Mouse (Mus musculus) kidney, embryonic 16.5 days (tissue): ENCODE data around the gene Midn. TPM values are rescaled to one million over a fixed set of nuclear protein-coding genes. Genes with fewer than 3 reads are reported as not detected.
A peak's percentile ranks its signal among the peaks of the same experiment; 100 is the strongest.

Experiments
- ATAC-seq: fragments of 200-750 bp; cut with Nextera tagmentation; 2 replicates; pipeline ENCODE4 v1.8.0; 2017; ENCODE audit warnings: moderate TSS enrichment; ENCODE audit not compliant: low FRiP score, low TSS enrichment
- H3K27ac ChIP-seq: fragments of 300-500 bp; sonication (generic); 2 replicates; pipeline ENCODE4 v1.5.1; 2014; ENCODE audit warnings: low read length
- H3K27me3 ChIP-seq: fragments of 300-500 bp; sonication (generic); 2 replicates; pipeline ENCODE4 v1.6.1; 2014; ENCODE audit warnings: low read length, control low read depth, mixed read lengths; ENCODE audit not compliant: insufficient read depth
- H3K36me3 ChIP-seq: fragments of 300-500 bp; sonication (generic); 2 replicates; pipeline ENCODE4 v1.6.1; 2014; ENCODE audit warnings: low read length, control low read depth, mixed read lengths; ENCODE audit not compliant: insufficient read depth
- H3K4me1 ChIP-seq: fragments of 300-500 bp; sonication (generic); 2 replicates; pipeline ENCODE4 v1.6.1; 2014; ENCODE audit warnings: low read length, control low read depth, mixed read lengths; ENCODE audit not compliant: insufficient read depth
- H3K4me2 ChIP-seq: fragments of 300-500 bp; sonication (generic); replicated peaks from 2 replicates; pipeline ENCODE4 v1.6.1; 2014; ENCODE audit warnings: low read depth, low read length
- H3K4me3 ChIP-seq: fragments of 300-500 bp; sonication (generic); 2 replicates; pipeline ENCODE4 v1.5.1; 2014; ENCODE audit warnings: mild to moderate bottlenecking, low read length
- H3K9ac ChIP-seq: fragments of 300-500 bp; sonication (generic); replicated peaks from 2 replicates; pipeline ENCODE4 v1.6.1; 2014; ENCODE audit warnings: low read length
- H3K9me3 ChIP-seq: fragments of 300-500 bp; sonication (generic); 2 replicates; pipeline ENCODE4 v1.6.1; 2016; ENCODE audit warnings: low read length, control low read depth
- WGBS: fragments of 180-500 bp; shearing (Covaris S2); extraction: QIAGEN DNeasy Blood & Tissue Kit; methylation state at CpG from one replicate; pipeline ENCODE4 v1.1.7; 2014; 5-methylcytosine and 5-hydroxymethylcytosine counted together
- polyA plus RNA-seq: library from polyadenylated mRNA; unstranded; fragments of >200 nt; fragmentation: Nextera tagmentation; extraction: Ambion mirVana; gene quantifications from 2 replicates; pipeline ENCODE4 v1.2.1, GENCODE M21; 2015

The Midn gene
- polyA plus RNA-seq, 1 experiment from 2014 or later: 15.9 TPM

DNA sequence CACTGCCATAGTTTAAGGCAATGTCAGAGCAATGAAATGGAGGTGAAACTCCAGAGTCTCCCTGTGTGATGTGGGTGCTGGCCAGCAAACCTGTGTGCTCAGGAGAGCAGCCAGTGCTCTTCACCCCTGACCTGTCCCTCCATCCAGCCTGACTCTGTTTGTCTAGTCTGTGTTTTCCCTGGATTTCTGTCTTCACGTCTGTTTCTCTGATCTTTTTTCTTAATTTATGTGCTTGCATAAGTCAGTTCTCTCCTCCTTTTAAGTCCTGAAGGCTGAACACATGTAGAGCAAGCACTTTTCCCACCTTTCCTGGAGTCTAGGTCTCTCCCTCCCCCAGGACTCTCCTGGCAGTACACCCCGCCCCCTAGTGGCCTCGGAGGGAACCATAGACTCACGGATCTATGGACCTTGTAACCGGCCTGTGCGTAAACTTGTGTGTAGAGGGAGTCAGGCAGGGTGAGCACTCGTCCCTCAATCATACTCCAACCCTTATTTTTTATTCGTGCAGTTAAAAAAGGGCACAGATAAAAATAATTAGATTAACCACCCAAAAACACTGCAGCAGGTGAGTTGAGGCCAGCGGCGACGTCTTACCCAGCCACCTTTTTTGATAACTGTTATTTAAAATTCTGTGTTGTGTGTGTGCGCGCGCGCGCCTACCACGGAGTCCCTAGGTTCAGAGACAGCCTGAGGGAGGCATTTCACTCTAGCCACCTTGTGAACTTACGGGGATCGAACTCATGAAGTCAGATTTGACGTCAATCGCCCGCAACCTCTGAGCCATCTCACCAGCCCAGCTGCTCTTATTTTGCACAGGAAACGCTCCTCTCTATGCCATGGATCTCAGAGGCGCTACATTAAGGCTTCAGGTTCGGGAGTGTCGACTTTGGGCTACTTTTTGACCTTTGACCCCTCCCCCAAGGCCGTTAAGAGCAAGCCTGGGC, 33.5 kb upstream of the Midn start:
- Histone ChIP-seq H3K36me3 (peaks cover 10% of the 10 kb centered on the region; the same call in 1 of the 2 replicates), H3K9ac (peak overlapping the region; percentile 72), H3K27ac (peak overlapping the region; percentile 92), H3K9me3 (no peaks in the 10 kb centered on the region), H3K4me2 (peak overlapping the region; percentile 61), H3K27me3 (no peaks in the 10 kb centered on the region), H3K4me1 (peaks cover 34% of the 10 kb centered on the region), H3K4me3 (peak overlapping the region; percentile 90)
- WGBS: 2% methylated on average over 27 of the region's 27 CpGs
- peak; percentile 80 for ATAC-seq

- under 1% methylated on average over 70 of the region's 70 CpGs for WGBS
- H3K36me3 ChIP-seq: peaks cover 17% of the 10 kb centered on the region; the same call in 1 of the 2 replicates
- peak; percentile 99 for ATAC-seq
- peak within 1 kb of the TSS; percentile 95 for H3K9ac ChIP-seq
- no peaks in the 10 kb centered on the region for H3K9me3 ChIP-seq
- H3K4me2 ChIP-seq: peak within 1 kb of the TSS; percentile 97
- no peaks in the 10 kb centered on the region for H3K27me3 ChIP-seq
- H3K4me1 ChIP-seq: peaks cover 38% of the 10 kb centered on the region
- peak within 1 kb of the TSS; percentile 90 for H3K4me3 ChIP-seq
- peak within 1 kb of the TSS; percentile 92 for H3K27ac ChIP-seq
Measured at GRCm38 (mm10) chr10:80115290-80115943, 32.7 kb upstream of the Midn start, which contains the start of gene Stk11. Gene Stk11 (plus strand): TSS chr10:80115803.

GRCm38 (mm10) chr10:80115944-80116335, 32.1 kb upstream of the Midn start:
- Histone ChIP-seq H3K4me2 (peak overlapping the region; percentile 97), H3K4me1 (peaks cover 38% of the 10 kb centered on the region), H3K9ac (peak overlapping the region; percentile 95), H3K27me3 (no peaks in the 10 kb centered on the region), H3K4me3 (peak overlapping the region; percentile 90), H3K36me3 (peaks cover 21% of the 10 kb centered on the region; the same call in 1 of the 2 replicates), H3K27ac (peak overlapping the region; percentile 82), H3K9me3 (no peaks in the 10 kb centered on the region)
- ATAC-seq: no peak
- WGBS: under 1% methylated on average over 62 of the region's 63 CpGs

GRCm38 (mm10) chr10:80116563-80116926, 31.5 kb upstream of the Midn start:
- no peak for ATAC-seq
- Histone ChIP-seq H3K36me3 (peaks cover 27% of the 10 kb centered on the region), H3K4me3 (peak overlapping the region; percentile 90), H3K27ac (0 out of 2 replicates have a peak overlapping the region, but pooled peaks have one; percentile 2), H3K4me1 (peaks cover 38% of the 10 kb centered on the region), H3K9me3 (no peaks in the 10 kb centered on the region), H3K9ac (peak overlapping the region; percentile 95), H3K4me2 (peak overlapping the region; percentile 97), H3K27me3 (no peaks in the 10 kb centered on the region)
- WGBS: 0% methylated on average over 27 of the region's 27 CpGs

- Histone ChIP-seq H3K27me3 (no peaks in the 10 kb centered on the region), H3K9me3 (no peaks in the 10 kb centered on the region), H3K36me3 (peaks cover 32% of the 10 kb centered on the region), H3K9ac (peak overlapping the region; percentile 95), H3K4me1 (peaks cover 38% of the 10 kb centered on the region), H3K4me3 (peak overlapping the region; percentile 90), H3K4me2 (peak overlapping the region; percentile 97), H3K27ac (peak overlapping the region; percentile 27; the same call in 1 of the 2 replicates)
- 3% methylated on average over 30 of the region's 30 CpGs for WGBS
- no peak for ATAC-seq
Measured at GRCm38 (mm10) chr10:80116927-80117691, 31.0 kb upstream of the Midn start.

DNA sequence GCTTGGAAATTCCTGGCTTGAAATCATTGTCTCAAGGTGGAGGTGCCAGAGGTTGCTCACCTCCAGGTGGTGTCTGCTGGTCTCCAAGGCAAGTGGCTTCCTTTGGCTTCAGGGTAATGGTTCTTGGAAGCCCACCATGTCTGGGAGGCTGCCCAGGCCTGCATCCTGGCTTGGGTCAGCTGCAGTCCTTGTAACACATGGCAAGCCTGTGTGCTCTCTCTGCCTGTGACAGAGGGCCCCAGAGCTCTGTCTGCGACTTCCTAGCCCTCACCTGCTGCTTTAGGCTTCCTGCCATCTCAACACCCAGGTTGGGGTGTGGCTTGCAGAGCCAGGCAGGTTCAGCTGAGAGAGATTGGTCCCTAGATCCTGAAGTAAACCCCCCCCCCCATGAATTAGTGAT, 30.3 kb upstream of the Midn start:
- Histone ChIP-seq H3K4me2 (peak overlapping the region; percentile 97), H3K9me3 (no peaks in the 10 kb centered on the region), H3K27ac (no peak overlapping the region), H3K4me1 (peaks cover 38% of the 10 kb centered on the region), H3K36me3 (peaks cover 33% of the 10 kb centered on the region), H3K4me3 (peak overlapping the region; percentile 90), H3K9ac (peak overlapping the region; percentile 95), H3K27me3 (no peaks in the 10 kb centered on the region)
- WGBS: 50% methylated on average over 1 of the region's 1 CpGs
- ATAC-seq: no peak

DNA sequence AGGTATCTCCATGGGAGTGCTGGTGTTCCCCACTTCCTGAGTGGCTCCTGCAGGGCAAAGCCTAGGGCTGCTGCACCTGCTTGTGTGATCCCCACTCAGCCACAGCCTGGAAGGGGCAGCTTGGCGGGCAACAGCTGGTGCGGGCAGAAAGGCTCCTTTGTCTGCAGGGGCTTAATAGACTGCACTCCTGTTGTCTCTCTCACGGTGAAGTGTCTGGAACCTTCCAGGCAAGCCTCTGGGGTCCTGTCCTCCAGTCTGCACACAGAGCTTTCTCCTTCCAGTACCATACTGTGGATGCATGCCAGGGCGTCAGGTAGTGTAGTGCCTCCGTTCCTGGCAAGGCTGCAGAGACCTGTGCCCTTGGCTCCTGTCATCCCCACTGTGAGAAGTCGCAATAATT, 29.5 kb upstream of the Midn start:
- Histone ChIP-seq H3K36me3 (peaks cover 33% of the 10 kb centered on the region), H3K4me2 (peak overlapping the region; percentile 97), H3K9me3 (no peaks in the 10 kb centered on the region), H3K4me3 (0 out of 2 replicates have a peak overlapping the region, but pooled peaks have one; percentile 7), H3K4me1 (peaks cover 38% of the 10 kb centered on the region), H3K27ac (no peak overlapping the region), H3K9ac (peak overlapping the region; percentile 95; the same call in 1 of the 2 replicates), H3K27me3 (no peaks in the 10 kb centered on the region)
- 78% methylated on average over 6 of the region's 6 CpGs for WGBS
- ATAC-seq: no peak

GRCm38 (mm10) chr10:80120146-80120545, 27.9 kb upstream of the Midn start:
- Histone ChIP-seq H3K4me2 (no peak overlapping the region), H3K9me3 (no peaks in the 10 kb centered on the region), H3K4me3 (no peak overlapping the region), H3K27me3 (no peaks in the 10 kb centered on the region), H3K27ac (no peak overlapping the region), H3K4me1 (peaks cover 29% of the 10 kb centered on the region), H3K9ac (no peak overlapping the region), H3K36me3 (peaks cover 42% of the 10 kb centered on the region)
- 69% methylated on average over 2 of the region's 2 CpGs for WGBS
- no peak for ATAC-seq

- peaks cover 29% of the 10 kb centered on the region for H3K4me1 ChIP-seq
- WGBS: 73% methylated on average over 2 of the region's 2 CpGs
- no peak overlapping the region for H3K4me2 ChIP-seq
- H3K27ac ChIP-seq: no peak overlapping the region
- ATAC-seq: no peak
- no peaks in the 10 kb centered on the region for H3K27me3 ChIP-seq
- H3K4me3 ChIP-seq: no peak overlapping the region
- H3K36me3 ChIP-seq: peaks cover 53% of the 10 kb centered on the region
- H3K9ac ChIP-seq: no peak overlapping the region
- H3K9me3 ChIP-seq: no peaks in the 10 kb centered on the region
Measured at GRCm38 (mm10) chr10:80121639-80122038, 26.4 kb upstream of the Midn start.
